Mouse (Mus musculus): ENCODE data around the gene Antxr1.

Antxr1 gene

GRCm38 (mm10) chr6:87292911-87293851 lies 42.4 kb downstream of the Antxr1 start:
- DNase-seq (ENCODE audit: low spot score in 2 of 2), result no peak

GRCm38 (mm10) chr6:87287251-87287650 lies 48.4 kb downstream of the Antxr1 start:
- no peak for DNase-seq (ENCODE audit: low spot score in 2 of 2)

- no peak for DNase-seq (ENCODE audit: low spot score in 2 of 2)
Observed at GRCm38 (mm10) chr6:87285365-87285749, 50.3 kb downstream of the Antxr1 start.

DNA sequence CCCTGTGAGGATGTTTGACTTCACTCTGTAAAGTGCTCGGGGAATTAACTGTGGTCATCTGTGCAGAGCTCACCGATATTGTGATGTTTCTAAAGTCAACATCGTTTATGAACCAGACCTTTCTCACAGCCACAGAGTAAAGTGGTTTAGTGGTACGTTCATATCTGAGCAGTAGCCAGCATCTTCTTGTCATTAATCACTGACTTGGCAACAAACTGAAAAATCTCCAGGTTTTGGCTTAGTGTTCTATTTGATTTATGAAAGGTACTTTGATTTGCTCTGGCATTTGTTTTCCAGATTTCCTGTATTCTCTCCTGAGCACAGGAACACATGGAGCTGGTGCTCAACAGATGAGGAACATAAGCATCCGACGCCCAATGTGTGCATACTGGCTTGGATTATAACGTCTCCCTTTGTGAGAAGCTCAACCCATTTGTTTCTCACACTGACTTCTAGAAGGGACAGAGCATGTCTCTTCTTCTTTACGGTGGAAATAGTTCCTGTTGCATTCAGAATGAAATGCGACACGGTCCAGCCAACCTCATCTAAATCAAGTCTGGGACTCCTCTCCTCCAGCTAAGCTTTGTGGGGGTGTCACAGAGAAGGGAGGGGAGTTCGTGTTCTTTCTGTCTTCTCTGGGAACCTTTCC lies 50.8 kb downstream of the Antxr1 start:
- DNase-seq (ENCODE audit: low spot score in 2 of 2), result no peak

DNA sequence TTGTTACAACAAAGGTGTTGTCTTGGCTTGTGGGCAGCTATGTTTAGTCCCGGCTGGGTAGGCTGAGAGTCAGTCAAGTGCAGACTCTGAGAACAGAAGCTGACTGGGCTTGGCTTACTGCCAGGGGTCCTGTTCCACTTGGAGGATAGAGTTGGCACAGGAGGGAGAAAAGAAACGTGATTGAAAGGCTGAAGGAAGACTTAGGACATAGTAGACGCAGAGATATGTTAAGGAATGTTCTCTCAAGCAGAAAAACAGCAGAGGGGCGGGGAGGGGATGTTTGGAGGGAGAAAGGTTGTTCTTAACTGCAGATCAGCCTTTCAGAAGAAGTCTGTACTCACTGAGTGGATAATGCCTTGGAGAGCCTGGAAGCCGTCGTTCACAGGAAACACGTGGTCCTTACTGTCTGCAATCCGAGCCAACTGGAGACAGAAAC lies 53.3 kb downstream of the Antxr1 start:
- no peak for DNase-seq (ENCODE audit: low spot score in 2 of 2)

- DNase-seq (ENCODE audit: low spot score in 2 of 2), result no peak
Observed at GRCm38 (mm10) chr6:87281771-87282170, 53.9 kb downstream of the Antxr1 start.

- no peak for DNase-seq (ENCODE audit: low spot score in 2 of 2)
Observed at GRCm38 (mm10) chr6:87278151-87278550, 57.5 kb downstream of the Antxr1 start.

- no peak for DNase-seq (ENCODE audit: low spot score in 2 of 2)
Observed at GRCm38 (mm10) chr6:87277527-87277926, 58.1 kb downstream of the Antxr1 start.

DNA sequence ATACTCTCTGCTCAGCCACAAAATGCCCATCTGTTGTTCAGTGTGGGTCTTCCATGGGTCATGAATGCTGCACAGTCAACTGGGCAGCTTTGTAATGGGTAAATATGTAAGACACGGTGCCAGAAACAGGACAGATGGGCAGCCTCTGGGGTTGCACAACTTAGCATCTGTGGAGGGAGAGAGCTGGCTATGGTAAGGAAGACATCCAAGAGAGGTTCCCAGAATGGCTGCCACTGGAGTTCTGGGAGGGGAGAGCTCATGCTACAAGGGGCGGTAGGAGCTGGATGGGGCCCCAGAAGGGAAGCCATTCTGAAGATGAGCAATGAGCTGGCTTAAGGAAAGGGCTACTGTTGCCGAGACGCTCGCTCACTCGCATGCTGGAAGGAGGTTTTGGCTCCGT lies 58.7 kb downstream of the Antxr1 start:
- DNase-seq (ENCODE audit: low spot score in 2 of 2), result no peak

DNA sequence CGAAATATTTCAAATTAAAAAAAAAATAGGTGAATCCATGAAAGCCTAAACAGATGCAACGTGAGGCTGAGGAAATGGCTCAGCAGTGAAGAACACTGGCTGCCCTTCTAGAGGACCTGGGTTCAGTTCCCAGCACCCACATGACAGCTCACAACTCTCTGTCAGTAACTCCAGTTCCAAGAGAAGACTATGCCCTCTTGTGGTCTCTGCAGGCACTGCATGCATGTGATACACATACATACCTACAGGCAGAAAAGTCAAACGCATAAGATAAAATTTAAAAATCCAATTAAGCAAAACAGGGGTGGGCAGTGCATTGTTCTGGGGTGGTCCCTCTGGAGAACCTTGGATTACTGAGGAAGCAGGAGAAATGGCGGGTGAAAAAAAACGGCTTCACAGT lies 60.8 kb downstream of the Antxr1 start:
- peak in 1 of 2 experiments; percentile 13 for DNase-seq (ENCODE audit: low spot score in 2 of 2)

- DNase-seq (ENCODE audit: low spot score in 2 of 2), result no peak
Observed at GRCm38 (mm10) chr6:87273791-87274190, 61.8 kb downstream of the Antxr1 start.

DNA sequence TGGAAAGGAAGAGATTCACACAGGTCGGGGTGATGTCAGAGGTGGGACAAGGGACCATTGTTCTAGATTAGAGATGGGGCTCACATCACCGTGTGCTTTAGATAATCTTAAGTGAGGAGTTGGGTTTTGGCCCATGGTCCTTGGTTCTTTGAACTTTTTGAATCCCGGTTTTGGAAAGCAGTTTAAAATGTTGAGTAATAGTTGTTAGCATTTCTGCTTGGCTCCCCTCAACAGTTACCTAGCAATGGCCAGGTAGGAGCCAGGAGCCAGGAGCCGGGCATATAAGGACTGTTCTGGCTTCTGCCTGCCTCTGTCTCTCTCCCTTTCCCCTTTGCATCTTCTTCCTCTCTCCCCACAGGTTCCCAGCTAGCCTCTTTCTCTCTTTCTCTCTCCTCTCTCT lies 62.5 kb downstream of the Antxr1 start:
- no peak for DNase-seq (ENCODE audit: low spot score in 2 of 2)

- DNase-seq (ENCODE audit: low spot score in 2 of 2), result no peak
Observed at GRCm38 (mm10) chr6:87272202-87272601, 63.4 kb downstream of the Antxr1 start.

- no peak for DNase-seq (ENCODE audit: low spot score in 2 of 2)
Observed at GRCm38 (mm10) chr6:87270452-87270851, 65.2 kb downstream of the Antxr1 start.

DNA sequence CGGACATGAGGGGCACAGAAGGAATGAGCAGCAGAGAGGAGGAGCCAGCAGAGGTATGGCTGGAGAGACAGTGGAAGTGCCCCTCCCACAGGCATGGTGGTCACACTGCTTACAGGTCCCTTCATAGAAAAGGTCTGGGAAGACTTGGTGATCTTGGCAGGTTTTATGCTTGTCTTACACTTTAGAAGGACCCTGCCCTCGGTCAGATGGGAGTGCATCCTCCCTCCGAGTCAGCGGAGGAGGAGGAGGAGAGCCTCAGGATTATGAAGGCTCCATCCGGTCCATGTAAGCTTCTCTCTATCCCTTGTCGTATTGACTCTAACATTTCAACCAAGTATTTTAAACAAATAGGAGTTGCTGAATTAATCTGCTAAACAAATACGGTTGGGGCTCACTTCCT lies 65.7 kb downstream of the Antxr1 start:
- DNase-seq (ENCODE audit: low spot score in 2 of 2), result no peak

GRCm38 (mm10) chr6:87262666-87263065 lies 73.0 kb downstream of the Antxr1 start:
- no peak for DNase-seq (ENCODE audit: low spot score in 2 of 2)

GRCm38 (mm10) chr6:87258976-87259375 lies 76.6 kb downstream of the Antxr1 start:
- DNase-seq (ENCODE audit: low spot score in 2 of 2), result no peak

DNA sequence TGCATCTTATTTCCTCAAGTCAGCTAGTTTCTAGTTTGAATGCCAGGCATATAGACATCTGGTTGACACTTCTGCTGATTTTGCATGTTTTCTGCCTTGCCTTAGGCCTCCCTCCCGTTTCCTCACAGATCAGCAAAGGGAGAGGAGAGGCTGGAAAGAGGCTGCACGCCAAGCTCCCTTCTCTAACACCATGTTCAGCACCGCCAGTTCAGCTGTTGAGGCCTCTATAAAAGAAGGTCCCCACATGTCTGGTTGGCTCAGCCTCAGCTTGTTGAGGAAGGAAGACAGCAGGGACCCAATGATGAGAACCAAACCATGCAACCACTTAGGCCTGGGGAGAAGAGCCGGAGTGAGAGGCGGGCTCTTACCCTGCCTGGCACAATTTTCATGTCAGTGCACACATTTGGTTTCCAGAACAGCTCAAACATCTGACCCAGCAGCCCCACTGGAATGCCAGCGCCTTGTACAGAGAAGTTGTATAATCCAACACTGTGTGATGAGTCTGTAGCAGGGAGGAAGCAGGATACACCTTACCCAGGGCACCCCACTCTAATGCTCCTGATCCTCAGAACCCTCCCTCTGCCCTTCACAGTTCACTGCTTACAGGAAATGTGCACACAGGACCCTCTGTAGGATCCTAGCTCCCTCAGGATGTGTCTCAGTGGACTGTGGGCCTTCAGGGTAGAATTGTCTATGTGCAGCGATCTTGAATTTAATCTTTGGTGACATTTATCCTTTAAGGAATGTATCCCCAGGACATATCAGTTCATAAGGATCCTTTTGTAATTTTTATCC lies 77.4 kb downstream of the Antxr1 start:
- no peak for DNase-seq (ENCODE audit: low spot score in 2 of 2)

GRCm38 (mm10) chr6:87257471-87257870 lies 78.2 kb downstream of the Antxr1 start:
- no peak for DNase-seq (ENCODE audit: low spot score in 2 of 2)

DNA sequence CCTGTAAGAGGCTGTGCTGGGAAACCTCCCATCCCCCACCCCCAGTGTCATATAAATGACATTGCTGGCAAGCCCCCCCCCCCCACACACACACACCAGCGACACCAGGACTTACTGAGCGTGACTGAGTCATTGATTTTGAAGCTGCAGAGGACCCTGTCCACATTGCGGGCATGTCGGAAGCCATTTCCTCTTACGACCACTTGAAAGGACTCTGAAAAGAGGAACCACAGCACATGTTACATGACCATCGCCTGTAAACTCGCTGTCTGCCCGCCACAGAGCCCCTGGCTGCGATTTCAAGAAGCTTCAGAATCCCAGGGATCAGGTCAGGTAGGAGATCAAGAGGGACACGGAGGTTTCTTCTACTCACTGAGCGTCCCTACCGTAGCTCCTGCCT lies 80.0 kb downstream of the Antxr1 start:
- peak; percentile 7 to 19 for DNase-seq (ENCODE audit: low spot score in 2 of 2)

GRCm38 (mm10) chr6:87254756-87255155 lies 80.9 kb downstream of the Antxr1 start:
- no peak for DNase-seq (ENCODE audit: low spot score in 2 of 2)

DNA sequence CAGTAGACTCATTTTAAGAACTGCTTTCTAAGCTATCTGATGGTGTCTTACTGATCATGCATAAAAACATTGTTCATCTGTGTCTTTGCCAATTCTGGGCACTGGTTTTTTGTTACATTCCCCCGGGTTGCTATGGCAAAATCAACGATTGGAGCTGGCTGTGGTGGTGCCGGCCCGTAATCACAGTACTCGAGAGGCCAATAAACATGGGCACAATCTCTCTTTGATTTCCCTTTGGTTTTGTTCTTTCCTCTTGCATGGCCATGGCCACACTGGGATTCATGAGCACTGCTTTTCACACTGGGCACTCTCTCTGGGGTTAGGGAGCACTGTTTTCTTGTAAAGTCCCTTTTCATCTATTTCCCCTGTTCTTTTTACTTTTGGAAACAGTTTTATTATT lies 83.9 kb downstream of the Antxr1 start:
- DNase-seq (ENCODE audit: low spot score in 2 of 2), result no peak

Measured in natural killer cell, adult 2 months (primary cell).